Mouse (Mus musculus): ENCODE measurements at regions not wholly inside any gene's neighbourhood (a gene's known extent, or its start where the extent isn't known, plus 50 kb on each side); places are given as distances from the start of the nearest gene placed in this dataset.

GRCm38 (mm10) chr6:147922506-147922905 lies 124.6 kb upstream of the Far2 start:
- TF ChIP-seq CTCF (IDR thresholded peaks at IDR 0.05; ENCODE audit: control insufficient read depth, insufficient read depth, insufficient replicate concordance, low read depth, low read length) (no peak), POLR2A (IDR thresholded peaks at IDR 0.05; ENCODE audit: control insufficient read depth, low read depth, low read length) (no peak)
